Mouse (Mus musculus): ENCODE measurements at regions not wholly inside any gene's neighbourhood (a gene's known extent, or its start where the extent isn't known, plus 50 kb on each side); places are given as distances from the start of the nearest gene placed in this dataset.

GRCm38 (mm10) chr1:13424524-13424923 lies 2010.6 kb downstream of the A830018L16Rik start:
- DNase-seq (ENCODE audit: low spot score), result no peak

- no peak for DNase-seq (ENCODE audit: low spot score)
These were observed 2011.9 kb downstream of the A830018L16Rik start for GRCm38 (mm10) chr1:13425601-13426327.

- DNase-seq (ENCODE audit: low spot score), result peak; percentile 64
These were observed 2012.6 kb downstream of the A830018L16Rik start for GRCm38 (mm10) chr1:13426328-13427067.

GRCm38 (mm10) chr1:13427068-13427434 lies 2013.1 kb downstream of the A830018L16Rik start:
- no peak for DNase-seq (ENCODE audit: low spot score)

- no peak for DNase-seq (ENCODE audit: low spot score)
These were observed 2013.7 kb downstream of the A830018L16Rik start for GRCm38 (mm10) chr1:13427501-13428207.

- DNase-seq (ENCODE audit: low spot score), result no peak
These were observed 2024.0 kb downstream of the A830018L16Rik start for GRCm38 (mm10) chr1:13437747-13438394.

- no peak for DNase-seq (ENCODE audit: low spot score)
These were observed 2028.5 kb downstream of the A830018L16Rik start for GRCm38 (mm10) chr1:13442366-13442765.

- no peak for DNase-seq (ENCODE audit: low spot score)
These were observed 2040.6 kb downstream of the A830018L16Rik start for GRCm38 (mm10) chr1:13454534-13454933.

GRCm38 (mm10) chr1:13455572-13455971 lies 2041.7 kb downstream of the A830018L16Rik start:
- no peak for DNase-seq (ENCODE audit: low spot score)

GRCm38 (mm10) chr1:13464311-13464710 lies 2050.4 kb downstream of the A830018L16Rik start:
- DNase-seq (ENCODE audit: low spot score), result no peak

- no peak for DNase-seq (ENCODE audit: low spot score)
These were observed 2053.3 kb downstream of the A830018L16Rik start for GRCm38 (mm10) chr1:13467174-13467573.

- DNase-seq (ENCODE audit: low spot score), result no peak
These were observed 2054.2 kb downstream of the A830018L16Rik start for GRCm38 (mm10) chr1:13467886-13468630.

- no peak for DNase-seq (ENCODE audit: low spot score)
These were observed 2081.0 kb downstream of the A830018L16Rik start for GRCm38 (mm10) chr1:13494727-13495404.

- peak; percentile 50 for DNase-seq (ENCODE audit: low spot score)
These were observed 2082.5 kb downstream of the A830018L16Rik start for GRCm38 (mm10) chr1:13496386-13496785.

GRCm38 (mm10) chr1:13500456-13500855 lies 2086.6 kb downstream of the A830018L16Rik start:
- peak; percentile 47 for DNase-seq (ENCODE audit: low spot score)

- DNase-seq (ENCODE audit: low spot score), result no peak
These were observed 2088.0 kb downstream of the A830018L16Rik start for GRCm38 (mm10) chr1:13501938-13502337.

GRCm38 (mm10) chr1:13513761-13514160 lies 2099.9 kb downstream of the A830018L16Rik start:
- no peak for DNase-seq (ENCODE audit: low spot score)
